Mouse (Mus musculus): ENCODE data around the gene Fam102b.

DNA sequence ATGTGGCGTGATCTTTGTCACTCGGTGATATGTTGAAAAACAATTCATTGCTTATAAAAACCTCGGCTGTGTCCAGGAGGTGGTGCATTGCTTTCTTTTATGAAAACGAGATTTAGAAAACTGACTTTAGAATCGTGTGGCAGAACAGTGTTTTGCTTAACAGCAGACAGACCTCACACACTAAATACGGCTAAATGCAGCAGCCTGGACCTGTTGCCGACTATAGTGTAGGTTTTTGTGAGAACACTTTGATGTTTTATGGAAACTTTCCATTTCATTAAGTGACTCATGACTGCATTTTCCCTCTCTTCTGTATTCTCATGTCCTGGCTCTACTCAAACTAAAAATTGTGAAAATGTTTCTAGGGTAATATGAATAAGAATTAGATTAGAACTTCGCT lies 32.5 kb upstream of the Fam102b start:
- TF ChIP-seq CTCF (IDR thresholded peaks at IDR 0.05; ENCODE audit: control insufficient read depth, insufficient read depth, low read length), result no peak
- no peak for TF ChIP-seq POLR2A (IDR thresholded peaks at IDR 0.05; ENCODE audit: borderline replicate concordance, control insufficient read depth, low read depth, low read length)
